Mouse (Mus musculus) heart, postnatal 0 days (tissue): ENCODE data around the gene Gm49510. TPM values are rescaled to one million over a fixed set of nuclear protein-coding genes. Genes with fewer than 3 reads are reported as not detected.
A peak's percentile ranks its signal among the peaks of the same experiment; 100 is the strongest.

Experiments
- ATAC-seq: fragments of 200-750 bp; cut with Nextera tagmentation; 2 replicates; pipeline ENCODE4 v1.8.0; 2017; ENCODE audit warnings: low read depth, moderate number of reproducible peaks, moderate library complexity; ENCODE audit not compliant: insufficient read depth
- DNase-seq: peaks from one replicate; pipeline ENCODE4 v3.0.0-alpha.2; 2016; ENCODE audit warnings: low spot score
- H3K27ac ChIP-seq: fragments of 300-500 bp; sonication (generic); 2 replicates; pipeline ENCODE4 v1.5.1; 2014; ENCODE audit warnings: low read depth, mild to moderate bottlenecking
- H3K27me3 ChIP-seq: fragments of 300-500 bp; sonication (generic); 2 replicates; pipeline ENCODE4 v1.6.1; 2014; ENCODE audit warnings: low read length, mixed read lengths; ENCODE audit not compliant: control insufficient read depth, insufficient read depth
- H3K36me3 ChIP-seq: fragments of 300-500 bp; sonication (generic); replicated peaks from 2 replicates; pipeline ENCODE4 v1.6.1; 2014; ENCODE audit warnings: low read length, mixed read lengths; ENCODE audit not compliant: control insufficient read depth, insufficient read depth
- H3K4me1 ChIP-seq: fragments of 300-500 bp; sonication (generic); 2 replicates; pipeline ENCODE4 v1.6.1; 2014; ENCODE audit warnings: antibody characterized with exemption; ENCODE audit not compliant: control insufficient read depth, insufficient read depth
- H3K4me2 ChIP-seq: fragments of 300-500 bp; sonication (generic); 2 replicates; pipeline ENCODE4 v1.6.1; 2014; ENCODE audit warnings: low read depth, mild to moderate bottlenecking, low read length, moderate library complexity
- H3K4me3 ChIP-seq: fragments of 300-500 bp; sonication (generic); 2 replicates; pipeline ENCODE4 v1.5.1; 2014; ENCODE audit warnings: low read depth, low read length
- H3K9ac ChIP-seq: fragments of 300-500 bp; sonication (generic); replicated peaks from 2 replicates; pipeline ENCODE4 v1.6.1; 2014; ENCODE audit warnings: low read depth, low read length, mixed read lengths
- H3K9me3 ChIP-seq: fragments of 300-500 bp; sonication (generic); replicated peaks from 2 replicates; pipeline ENCODE4 v1.6.1; 2016; ENCODE audit warnings: low read length; ENCODE audit not compliant: control insufficient read depth
- CTCF ChIP-seq: IDR thresholded peaks from 2 replicates; pipeline ENCODE4 v1.5.1; 2016; ENCODE audit warnings: antibody characterized with exemption, control low read depth, low read depth
- EP300 ChIP-seq: IDR thresholded peaks from 2 replicates; pipeline ENCODE4 v1.6.1; 2016; ENCODE audit warnings: antibody characterized with exemption, low read depth
- WGBS: fragments of 180-500 bp; shearing (Covaris S2); extraction: QIAGEN DNeasy Blood & Tissue Kit; methylation state at CpG from one replicate; pipeline ENCODE4 v1.1.7; 2014; 5-methylcytosine and 5-hydroxymethylcytosine counted together
- polyA plus RNA-seq: library from polyadenylated mRNA; unstranded; fragments of >200 nt; fragmentation: Nextera tagmentation; extraction: Ambion mirVana; gene quantifications from 2 replicates; pipeline ENCODE4 v1.2.1, GENCODE M21; 2015
- total RNA-seq: library from RNA; depleted of rRNA; stranded (reverse); fragments of >200 nt; gene quantifications from 2 replicates; pipeline ENCODE4 v1.2.3, GENCODE M21; 2014; ENCODE audit warnings: low replicate concordance

Gm49510 gene
- total and polyA plus RNA-seq, 2 experiments from 2014 or later, result 0.18 TPM; not detected in 1

DNA sequence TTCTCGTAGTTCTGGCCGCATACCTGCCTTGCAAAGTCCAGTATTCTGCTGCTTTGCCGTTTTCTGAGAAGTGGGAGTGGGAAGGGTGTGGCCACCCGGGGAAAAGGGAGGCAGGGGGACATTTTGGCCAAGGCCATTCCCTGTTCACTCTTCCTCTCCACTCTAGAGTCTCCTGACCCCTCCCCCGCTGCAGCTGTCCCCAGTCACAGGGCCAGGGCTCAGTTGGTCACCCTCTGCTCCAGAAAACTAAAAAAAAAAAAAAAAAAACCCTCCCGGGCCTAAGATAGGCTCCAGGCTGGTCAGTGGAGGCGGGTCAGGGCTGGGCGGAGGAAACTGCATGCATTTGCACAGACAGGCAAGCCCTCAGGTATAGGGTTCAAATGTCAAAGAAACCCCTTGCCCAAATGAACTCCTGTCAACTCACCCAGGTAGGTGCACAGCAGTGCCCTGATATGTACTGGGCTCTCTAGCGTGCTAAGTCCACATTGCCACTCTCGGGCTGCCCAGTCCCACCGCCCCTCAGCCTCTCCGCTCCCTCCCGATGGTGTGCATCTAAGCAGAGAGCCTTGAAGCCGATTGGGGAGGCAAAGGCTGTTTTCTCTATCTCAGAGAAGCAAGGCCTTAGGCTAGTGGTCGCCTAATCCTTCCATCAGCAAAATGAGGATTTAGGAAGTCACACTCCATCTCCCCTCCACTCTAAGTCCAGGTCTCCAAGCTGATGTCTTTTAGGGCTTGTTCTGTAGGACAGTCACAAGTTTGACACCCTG, 27.7 kb downstream of the Gm49510 start:
- no peak for TF ChIP-seq CTCF
- TF ChIP-seq EP300, result no peak
- Histone ChIP-seq H3K4me1 (peaks cover 26% of the 10 kb centered on the region), H3K27ac (peak overlapping the region; percentile 91), H3K27me3 (no peaks in the 10 kb centered on the region), H3K9ac (peak overlapping the region; percentile 44), H3K9me3 (no peaks in the 10 kb centered on the region), H3K4me3 (peak overlapping the region; percentile 45), H3K36me3 (peaks cover 5% of the 10 kb centered on the region; the same call in 1 of the 2 replicates), H3K4me2 (peak overlapping the region; percentile 76)
- no peak for DNase-seq
- 18% methylated on average over 15 of the region's 15 CpGs for WGBS
- ATAC-seq, result no peak

DNA sequence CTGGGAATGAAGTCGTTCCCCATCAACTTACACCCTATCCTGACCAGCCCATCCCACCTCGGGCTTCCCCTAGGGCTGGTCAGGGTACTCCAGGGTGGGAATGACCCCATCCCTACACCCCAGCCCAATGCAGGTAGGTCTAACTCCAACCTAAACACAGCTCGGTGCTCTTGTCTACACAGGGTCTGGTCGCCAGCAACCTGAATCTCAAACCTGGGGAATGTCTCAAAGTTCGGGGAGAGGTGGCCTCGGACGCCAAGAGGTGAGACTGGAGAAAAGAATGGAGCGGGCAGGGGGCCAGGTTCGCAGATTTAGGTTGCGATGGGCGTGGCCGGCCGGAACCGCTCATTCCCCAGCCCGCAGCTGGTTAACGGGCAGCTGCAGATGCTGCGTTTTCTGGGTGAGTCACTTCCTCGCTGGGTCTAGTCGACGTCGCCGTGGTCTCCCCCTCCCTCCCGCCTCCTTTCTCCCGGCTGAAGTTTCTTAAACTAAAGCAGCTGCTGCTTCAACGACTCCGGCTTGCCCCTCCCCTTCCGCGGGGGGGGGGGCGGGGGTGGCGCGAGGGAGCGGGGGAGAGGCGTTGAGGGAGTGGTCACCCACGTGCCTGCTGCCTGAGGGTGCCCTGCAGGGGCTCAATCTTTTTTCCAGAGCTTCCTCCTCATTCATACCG, 28.5 kb downstream of the Gm49510 start:
- DNase-seq, result peak; percentile 78
- Histone ChIP-seq H3K36me3 (peaks cover 5% of the 10 kb centered on the region; the same call in 1 of the 2 replicates), H3K4me1 (peaks cover 26% of the 10 kb centered on the region), H3K9me3 (no peaks in the 10 kb centered on the region), H3K27me3 (no peaks in the 10 kb centered on the region), H3K4me3 (peak overlapping the region; percentile 45), H3K9ac (peak overlapping the region; percentile 44), H3K27ac (peak overlapping the region; percentile 91), H3K4me2 (peak overlapping the region; percentile 76)
- TF ChIP-seq CTCF, result no peak
- WGBS, result under 1% methylated on average over 26 of the region's 35 CpGs
- peak; percentile 18; the same call in 1 of the 2 replicates for ATAC-seq

DNA sequence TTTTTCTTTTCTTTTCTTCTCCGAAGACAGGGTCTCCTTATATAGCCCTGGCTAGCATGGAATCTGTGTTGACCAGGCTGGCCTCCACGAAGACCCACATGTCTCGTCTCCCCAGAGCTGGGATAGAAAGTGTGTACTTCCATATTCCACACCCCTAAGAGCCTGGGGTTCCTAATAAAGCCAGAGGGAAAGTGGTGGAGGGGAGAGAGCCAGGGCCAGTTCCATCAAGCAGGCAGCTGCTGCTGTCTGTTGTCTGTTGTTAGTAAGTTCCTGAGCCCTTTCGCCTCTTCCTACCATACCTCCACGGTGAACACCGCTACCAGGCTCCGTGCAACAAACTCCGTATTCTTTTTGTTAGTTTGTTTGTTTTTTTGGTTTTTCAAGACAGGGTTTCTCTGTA, 29.1 kb downstream of the Gm49510 start:
- TF ChIP-seq EP300 (no peak), CTCF (no peak)
- H3K4me3 ChIP-seq, result peak overlapping the region; percentile 45
- H3K9me3 ChIP-seq, result no peaks in the 10 kb centered on the region
- no peak for ATAC-seq
- peaks cover 26% of the 10 kb centered on the region for H3K4me1 ChIP-seq
- no peaks in the 10 kb centered on the region for H3K27me3 ChIP-seq
- 0 out of 2 replicates have a peak overlapping the region, but pooled peaks have one; percentile 44 for H3K9ac ChIP-seq
- H3K27ac ChIP-seq, result peak overlapping the region; percentile 22; the same call in 1 of the 2 replicates
- 58% methylated on average over 7 of the region's 8 CpGs for WGBS
- peaks cover 5% of the 10 kb centered on the region; the same call in 1 of the 2 replicates for H3K36me3 ChIP-seq
- no peak for DNase-seq
- peak overlapping the region; percentile 76 for H3K4me2 ChIP-seq

DNA sequence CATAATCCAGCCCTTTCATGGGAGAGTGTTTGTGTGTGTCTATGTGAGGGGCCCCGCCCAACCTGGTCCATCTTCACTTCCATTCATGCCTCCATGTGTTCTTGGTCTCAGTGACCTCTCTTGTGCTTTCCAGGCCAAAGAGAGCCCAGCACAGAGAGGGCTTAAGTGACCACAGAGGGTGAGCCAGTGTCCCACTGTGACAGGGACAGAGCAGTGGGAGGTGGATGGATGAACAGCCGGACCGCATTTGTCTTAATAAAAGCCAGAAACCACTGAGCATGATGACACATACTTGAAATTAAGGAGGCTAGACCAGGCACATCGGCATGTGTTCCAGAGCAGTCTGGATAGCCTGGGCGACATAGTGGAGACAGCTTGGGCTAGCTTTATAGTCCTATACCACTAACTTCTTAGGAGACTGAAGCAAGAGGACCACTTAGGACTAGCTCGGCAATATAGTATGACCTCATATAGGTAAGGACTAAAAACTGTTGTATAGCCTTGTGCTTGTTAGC, 30.8 kb downstream of the Gm49510 start:
- peaks cover 5% of the 10 kb centered on the region; the same call in 1 of the 2 replicates for H3K36me3 ChIP-seq
- no peak overlapping the region for H3K9ac ChIP-seq
- no peak for ATAC-seq
- TF ChIP-seq EP300 (no peak), CTCF (no peak)
- no peak overlapping the region for H3K4me2 ChIP-seq
- 86% methylated on average over 6 of the region's 6 CpGs for WGBS
- no peak overlapping the region for H3K4me3 ChIP-seq
- no peaks in the 10 kb centered on the region for H3K27me3 ChIP-seq
- H3K4me1 ChIP-seq, result peaks cover 22% of the 10 kb centered on the region
- no peaks in the 10 kb centered on the region for H3K9me3 ChIP-seq
- no peak for DNase-seq
- H3K27ac ChIP-seq, result no peak overlapping the region

- Histone ChIP-seq H3K4me2 (no peak overlapping the region), H3K36me3 (peaks cover 5% of the 10 kb centered on the region; the same call in 1 of the 2 replicates), H3K27me3 (no peaks in the 10 kb centered on the region), H3K9ac (no peak overlapping the region), H3K4me3 (no peak overlapping the region), H3K4me1 (peaks cover 21% of the 10 kb centered on the region), H3K27ac (no peak overlapping the region), H3K9me3 (no peaks in the 10 kb centered on the region)
- 73% methylated on average over 7 of the region's 7 CpGs for WGBS
- DNase-seq (no peak), ATAC-seq (no peak)
- TF ChIP-seq EP300, result no peak
- no peak for TF ChIP-seq CTCF
These were observed 31.4 kb downstream of the Gm49510 start for GRCm38 (mm10) chr15:78930801-78931426.
